Mouse (Mus musculus) gonadal fat pad, adult 2 months (tissue): ENCODE results near the gene Syk. TPM values are rescaled to one million over a fixed set of nuclear protein-coding genes. Genes with fewer than 3 reads are reported as not detected.

Experiments used
- DNase-seq: peaks from one replicate; pipeline ENCODE4 v3.0.0-alpha.2; 2012; ENCODE audit warnings: low read depth
- polyA plus RNA-seq: library from polyadenylated mRNA; depleted of rRNA; stranded (reverse); fragments of >200 nt; gene quantifications from 2 replicates; pipeline ENCODE4 v1.2.3, GENCODE M21; 2012

Syk gene
- polyA plus RNA-seq, 1 experiment, result 23.1 TPM

DNA sequence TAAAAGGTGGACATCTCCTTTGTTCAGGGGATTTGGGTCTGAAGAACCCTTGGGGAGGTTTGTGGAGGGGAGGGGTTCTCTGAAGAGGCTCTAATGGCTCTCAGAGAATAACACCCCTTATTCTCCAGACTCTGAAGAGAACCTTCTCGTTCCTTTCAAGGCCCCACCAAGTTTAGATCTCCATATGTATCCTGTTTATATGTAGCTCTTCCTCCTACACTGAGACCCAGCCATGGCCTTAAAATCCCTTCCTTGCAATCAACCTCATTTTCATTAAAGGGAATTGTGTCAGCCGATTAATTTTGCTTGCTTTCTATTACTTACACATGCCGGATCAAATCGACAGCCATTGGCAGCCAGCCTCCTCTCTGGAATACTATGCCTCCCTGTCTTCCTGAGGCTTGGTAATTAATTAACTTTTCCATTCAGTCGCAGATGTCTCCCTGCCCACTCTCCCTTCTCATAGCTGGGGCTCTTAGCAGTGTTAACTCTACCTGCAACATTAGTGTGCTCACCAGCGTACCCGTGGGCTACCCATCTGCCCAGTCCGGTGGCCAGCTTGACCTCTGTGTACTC lies 13.7 kb upstream of the Syk start:
- DNase-seq, result no peak

GRCm38 (mm10) chr13:52570276-52570675 lies 12.7 kb upstream of the Syk start:
- DNase-seq, result no peak

- no peak for DNase-seq
Measured at GRCm38 (mm10) chr13:52571591-52572384, 11.2 kb upstream of the Syk start.

DNA sequence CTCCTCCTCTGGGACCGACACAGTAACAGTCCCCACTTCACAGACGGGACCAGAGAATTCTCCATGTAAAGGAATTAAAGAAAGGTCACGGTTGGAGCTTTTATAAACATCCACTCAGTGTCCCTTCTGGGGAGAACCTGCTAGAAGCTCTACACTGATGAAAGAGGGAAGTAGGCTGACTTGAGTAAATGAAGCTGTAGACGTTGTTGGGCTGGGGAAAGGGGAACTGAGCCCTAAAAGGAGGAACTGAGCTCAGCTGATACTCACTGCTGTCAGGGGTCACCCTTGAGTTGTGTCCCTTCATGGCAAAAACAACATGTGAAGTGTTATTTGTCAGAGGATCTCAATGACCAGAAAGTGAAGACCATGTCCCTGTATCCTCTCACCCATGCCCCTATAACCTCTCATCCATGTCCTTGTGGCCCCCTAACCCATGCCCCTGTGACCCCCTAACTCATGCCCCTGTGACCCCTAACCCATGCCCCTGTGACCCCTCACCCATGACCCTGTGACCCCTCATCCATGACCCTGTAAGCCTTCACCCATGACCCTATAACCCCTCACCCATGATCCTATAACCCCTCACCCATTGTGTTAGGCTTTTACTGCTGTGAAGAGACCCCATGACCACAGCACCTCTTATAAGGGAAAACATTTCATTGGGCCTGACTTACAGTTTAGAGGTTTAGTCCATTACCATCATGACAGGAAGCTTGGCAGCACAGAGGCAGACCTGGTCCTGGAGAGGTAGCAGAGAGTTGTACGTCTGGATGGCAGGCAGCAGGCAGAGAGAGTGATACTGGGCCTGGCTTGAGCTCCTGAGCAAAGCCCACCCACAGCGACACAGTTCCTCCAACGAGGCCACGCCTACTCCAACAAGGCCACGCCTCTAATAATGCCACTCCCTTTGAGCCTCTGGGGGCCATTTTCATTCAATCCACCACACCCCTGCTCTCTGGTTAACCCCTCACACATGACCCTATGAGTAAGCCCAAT lies 10.2 kb upstream of the Syk start:
- DNase-seq, result no peak

- DNase-seq, result no peak
Measured at GRCm38 (mm10) chr13:52574311-52574710, 8.7 kb upstream of the Syk start.

DNA sequence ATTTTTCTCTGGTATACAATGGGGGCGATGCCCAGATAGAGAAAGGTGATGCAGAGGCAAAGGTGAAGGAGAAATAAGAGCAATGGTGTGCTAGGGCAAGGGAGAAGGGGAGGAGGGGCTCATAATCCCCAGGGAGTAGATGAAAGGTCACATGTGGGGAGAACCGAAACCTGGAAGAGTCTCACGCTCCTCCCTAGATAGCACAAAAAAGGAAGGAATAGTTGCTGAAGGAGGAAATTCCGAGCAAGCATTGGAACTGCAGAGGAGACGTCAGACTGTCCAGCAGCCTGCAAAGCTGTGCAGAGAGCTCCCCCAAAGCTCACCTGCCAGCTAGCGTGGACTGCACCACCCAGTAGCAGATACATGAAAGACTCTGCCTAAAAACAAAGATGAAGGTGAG lies 7.5 kb upstream of the Syk start:
- DNase-seq, result no peak

DNA sequence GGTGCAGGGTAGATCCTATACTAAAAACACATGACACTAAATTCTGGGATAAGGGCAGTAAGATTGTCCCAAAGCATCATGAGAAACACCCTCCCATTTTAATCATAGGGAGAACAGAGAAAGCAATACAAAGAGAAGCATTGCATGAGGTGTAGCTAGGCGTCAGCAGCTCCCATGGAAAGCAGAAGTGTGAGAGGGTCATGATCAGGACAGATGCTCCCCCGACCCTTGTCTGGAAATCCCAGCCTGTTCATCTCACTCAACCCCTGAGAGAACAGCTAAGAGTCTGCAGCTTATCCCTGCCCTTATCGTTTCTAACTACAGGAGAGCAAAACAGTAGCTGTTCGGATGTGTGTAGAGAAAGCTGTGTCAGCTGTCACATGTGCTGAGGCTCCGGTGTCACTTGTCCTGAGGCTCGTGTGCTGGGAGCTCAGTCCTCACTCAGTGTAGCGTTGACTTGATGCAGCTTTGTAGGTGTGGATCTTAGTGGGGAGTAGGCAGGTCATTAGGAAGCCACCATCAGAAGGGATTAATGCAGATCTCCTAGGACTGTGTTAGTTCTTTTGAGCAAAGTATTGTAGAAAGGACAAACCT lies 6.9 kb upstream of the Syk start:
- DNase-seq, result no peak

DNA sequence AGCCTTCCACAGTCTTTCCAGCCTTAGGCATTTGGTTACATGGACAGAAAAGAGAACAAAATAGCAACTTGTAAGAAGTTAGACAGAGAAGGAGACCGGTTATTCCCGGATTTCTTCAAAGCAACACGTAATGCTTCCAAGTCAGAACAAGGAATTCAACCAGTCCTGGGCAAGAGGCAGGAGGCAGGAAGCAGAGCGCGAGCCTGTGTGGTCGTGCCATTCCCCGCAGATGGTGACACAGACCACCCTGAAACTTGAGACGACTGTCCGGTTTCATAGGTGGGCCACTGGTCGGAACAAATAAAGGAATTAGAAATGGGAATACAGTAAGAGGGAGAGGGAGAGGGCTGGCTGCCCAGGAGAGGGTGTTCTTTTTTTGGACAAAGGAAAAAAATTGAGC lies 6.1 kb upstream of the Syk start:
- no peak for DNase-seq

GRCm38 (mm10) chr13:52577326-52577920 lies 5.5 kb upstream of the Syk start:
- no peak for DNase-seq

DNA sequence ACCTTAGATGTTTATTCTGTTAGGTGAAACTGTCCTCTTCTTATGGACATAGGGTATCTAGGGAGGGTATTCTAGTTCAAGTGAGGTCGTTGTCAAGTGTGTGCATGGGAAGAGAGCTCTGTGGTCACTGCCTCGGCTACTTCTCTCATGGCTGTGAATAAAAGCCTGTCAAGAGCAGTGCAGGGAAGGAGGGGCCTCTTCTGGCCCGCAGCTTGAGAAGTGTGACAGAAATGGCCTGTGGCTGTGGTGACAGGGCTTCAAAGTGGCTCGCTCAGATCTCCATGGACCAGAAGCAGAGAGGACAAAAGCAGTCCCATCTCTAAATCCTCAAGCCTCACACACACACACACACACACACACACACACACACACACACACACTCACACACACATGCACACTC lies 5.0 kb upstream of the Syk start:
- DNase-seq, result no peak

GRCm38 (mm10) chr13:52578776-52579175 lies 4.2 kb upstream of the Syk start:
- DNase-seq, result no peak

DNA sequence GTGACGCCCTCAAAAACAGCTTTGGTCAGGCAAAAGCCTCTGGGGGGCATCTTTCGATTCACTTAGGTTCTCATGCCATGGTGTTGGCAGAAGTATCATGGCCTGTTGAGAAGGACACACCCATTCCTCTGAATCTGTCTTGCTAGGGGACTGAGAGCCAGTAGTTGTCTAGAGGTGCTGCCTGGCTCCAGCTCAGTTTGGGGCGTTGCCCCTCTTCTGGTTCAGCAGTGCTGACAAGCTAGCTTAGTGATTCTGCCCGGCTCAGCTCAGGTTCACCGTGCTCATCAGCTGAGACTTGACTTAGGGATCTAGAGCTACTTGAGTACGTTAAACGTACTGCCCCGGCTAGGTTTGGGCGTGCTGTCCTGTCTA lies 481 bp upstream of the Syk start:
- DNase-seq, result no peak

GRCm38 (mm10) chr13:52583943-52584562 lies 1.1 kb downstream of the Syk start:
- DNase-seq, result no peak

GRCm38 (mm10) chr13:52584654-52585455 lies 1.9 kb downstream of the Syk start:
- no peak for DNase-seq

DNA sequence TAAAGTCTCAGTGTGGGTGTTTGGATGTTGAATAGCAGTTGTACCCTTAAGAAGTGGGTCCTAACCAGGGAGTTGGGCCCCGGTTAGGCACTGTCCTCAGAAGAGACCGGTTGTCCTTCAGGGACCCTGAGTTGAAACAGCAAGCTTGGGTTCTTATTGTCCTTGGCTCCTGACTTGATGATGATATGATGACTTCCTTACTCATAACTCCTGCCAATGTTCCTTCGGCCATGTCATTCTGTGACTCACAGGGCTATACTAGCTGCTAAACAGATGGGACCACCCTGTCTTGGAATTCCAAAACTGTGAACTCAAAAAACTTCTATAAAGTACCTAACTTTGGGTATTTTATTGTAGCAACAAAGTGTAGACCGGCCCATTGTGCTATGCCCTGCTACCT lies 4.8 kb downstream of the Syk start:
- DNase-seq, result no peak

- DNase-seq, result no peak
Measured at GRCm38 (mm10) chr13:52589043-52589442, 6.1 kb downstream of the Syk start.

- no peak for DNase-seq
Measured at GRCm38 (mm10) chr13:52591831-52592230, 8.9 kb downstream of the Syk start.

DNA sequence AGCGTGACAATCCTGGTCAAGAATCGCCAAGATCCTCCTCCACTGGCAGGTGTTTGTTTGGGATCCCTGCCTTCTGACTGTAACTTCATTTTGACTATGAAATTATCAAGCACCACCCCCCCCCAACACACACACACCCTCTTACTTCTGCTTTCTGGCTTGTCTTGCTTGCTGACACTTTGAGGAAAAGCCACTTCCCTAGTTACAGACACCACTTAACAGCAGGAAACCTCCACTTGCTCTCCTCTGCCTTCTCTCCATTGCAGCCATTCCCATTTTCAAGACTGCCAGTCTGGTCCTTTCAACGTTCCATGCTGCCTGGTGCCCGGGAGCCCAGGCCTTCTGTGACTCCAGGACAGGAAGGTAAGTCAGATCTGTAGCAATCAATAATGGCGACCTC lies 13.7 kb downstream of the Syk start:
- DNase-seq, result no peak

DNA sequence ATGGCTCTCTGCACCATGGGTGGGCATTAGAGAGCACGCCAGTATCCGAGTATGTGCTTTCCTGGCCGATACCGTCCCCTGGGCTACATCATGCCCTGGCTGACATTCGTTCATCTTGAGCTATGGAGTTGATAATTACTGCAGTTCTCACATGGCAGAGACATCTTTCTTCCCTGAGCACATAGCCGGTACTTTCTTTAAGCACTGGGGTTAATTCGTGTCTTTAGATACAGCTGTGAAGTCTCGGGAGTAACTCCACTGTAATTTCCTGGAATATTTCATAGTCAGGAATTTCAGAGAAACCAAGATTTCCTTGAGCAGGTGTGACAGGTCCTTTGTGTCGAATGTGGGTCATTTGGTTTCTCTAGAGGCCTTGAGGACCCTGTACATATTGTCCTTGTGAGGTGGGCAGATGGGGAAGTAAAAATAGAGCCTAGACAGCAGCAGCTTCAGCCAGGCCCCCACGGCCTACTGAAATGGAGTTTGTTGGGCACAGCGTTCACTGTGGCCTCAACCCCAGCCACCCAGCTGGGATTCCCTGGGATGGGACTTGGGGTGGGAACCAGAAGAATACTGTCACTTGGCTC lies 14.2 kb downstream of the Syk start:
- DNase-seq, result no peak

DNA sequence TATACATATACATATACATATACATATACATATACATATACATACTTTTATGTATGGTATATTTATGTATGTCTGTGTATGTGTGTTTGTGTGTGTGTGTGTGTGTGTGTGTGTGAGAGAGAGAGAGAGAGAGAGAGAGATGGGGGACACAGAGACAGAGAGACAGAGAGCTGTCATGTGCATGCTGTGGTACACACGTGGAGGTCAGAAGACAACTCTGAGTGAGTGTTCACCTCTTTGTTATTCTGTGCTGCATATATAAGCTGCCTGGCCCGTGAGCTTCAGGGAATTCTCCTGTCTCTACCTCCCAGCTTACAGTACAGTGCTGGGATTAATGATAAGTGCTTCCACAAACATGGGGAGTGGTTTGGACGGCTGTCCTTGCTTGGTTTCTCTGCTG lies 15.3 kb downstream of the Syk start:
- no peak for DNase-seq
